Mouse (Mus musculus): ENCODE data around the gene Dync2h1.

DNA sequence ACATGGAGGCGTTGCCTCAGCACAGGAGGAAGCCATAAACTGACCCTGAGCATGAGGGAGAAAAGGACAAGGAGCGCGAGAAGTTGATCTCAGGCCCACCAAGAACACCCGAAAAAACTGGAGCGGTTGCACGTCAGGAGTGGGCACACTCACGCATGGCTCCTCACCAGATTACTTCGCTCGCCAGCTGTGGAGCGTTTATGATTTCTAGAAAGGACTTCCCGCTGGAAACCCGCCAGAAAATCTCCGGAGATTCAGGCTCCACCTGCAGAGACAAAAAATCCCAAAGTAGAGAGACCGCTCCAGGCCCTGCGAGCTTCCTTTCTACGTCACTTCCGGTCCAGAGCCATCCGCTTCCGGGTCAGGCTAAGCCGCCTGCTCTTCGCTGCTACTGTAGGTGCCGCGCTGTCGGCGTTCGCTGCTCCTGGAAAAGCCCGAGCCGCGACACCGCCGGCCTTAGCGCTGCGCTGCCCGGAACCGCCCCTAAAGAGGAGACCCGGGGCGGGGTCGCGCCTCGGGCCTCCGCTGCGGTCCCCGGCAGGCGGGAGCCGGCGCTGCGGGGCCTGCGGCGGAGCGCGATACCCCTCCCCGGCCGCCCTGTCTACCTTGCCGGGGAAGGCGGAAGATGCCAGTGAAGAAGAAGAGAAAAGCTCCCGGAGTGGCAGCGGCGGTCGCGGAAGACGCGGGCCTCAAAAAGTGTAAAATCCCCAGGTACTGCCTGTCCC lies at the start of gene Dync2h1, which contains the start of gene Dcun1d5:
- peak; percentile 79; the same call in 1 of the 2 replicates for TF ChIP-seq POLR2A (IDR thresholded peaks at IDR 0.05; ENCODE audit: borderline replicate concordance, insufficient read depth, low read length)
- TF ChIP-seq CTCF (IDR thresholded peaks at IDR 0.05; ENCODE audit: borderline replicate concordance, insufficient read depth, low read depth, low read length) = no peak
